Mouse (Mus musculus): ENCODE measurements around the gene Ppm1m. TPM values are rescaled to one million over a fixed set of nuclear protein-coding genes. Genes with fewer than 3 reads are reported as not detected.

Ppm1m gene
- 21.7 TPM in 2 replicates for polyA plus RNA-seq (2014; fragmentation: Nextera tagmentation; extraction: Ambion mirVana)

DNA sequence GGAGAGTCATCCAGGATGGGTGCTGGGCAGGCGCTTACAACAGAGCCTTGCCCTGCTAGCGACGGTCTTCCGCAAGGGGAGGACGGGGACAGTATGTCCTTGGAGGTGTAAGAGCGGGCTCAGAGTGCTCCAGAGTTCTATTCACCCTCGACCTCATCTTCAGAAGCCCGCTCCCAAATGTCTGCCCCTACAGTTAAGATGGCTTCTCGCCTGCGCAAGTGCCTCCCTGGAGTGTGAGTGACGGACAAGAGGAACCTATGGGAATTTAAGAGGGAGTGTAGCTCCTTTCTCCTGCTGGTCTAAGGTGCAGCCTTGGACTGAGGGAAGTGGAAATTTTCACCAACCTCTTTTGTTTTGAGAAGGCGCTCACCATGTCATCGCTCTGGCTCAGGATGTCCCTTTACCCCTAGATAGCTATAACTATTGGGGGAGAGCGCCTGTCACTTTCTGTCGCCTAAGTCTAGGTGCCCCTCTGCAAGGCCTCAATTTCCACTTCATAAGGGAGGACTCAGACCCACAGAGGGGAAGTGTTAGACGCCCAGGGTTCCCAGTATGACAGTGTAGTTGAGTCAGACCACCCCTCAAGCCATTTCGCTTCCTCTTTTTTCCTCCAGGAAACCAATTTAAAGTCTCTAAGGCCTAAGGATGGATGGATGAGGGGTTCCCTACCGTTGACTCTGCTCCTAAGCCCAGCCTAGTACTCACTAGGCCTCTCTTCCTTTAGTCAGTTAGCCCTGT lies at the start of gene Ppm1m:
Gene Ppm1m (minus strand): TSS at position 212 of the 738 bp plus-strand sequence.
- Histone ChIP-seq H3K4me3 (ENCODE audit: low read depth, low read length) (peak within 1 kb of the TSS; percentile 56), H3K9ac (ENCODE audit: low read depth, low read length) (peak within 1 kb of the TSS; percentile 74), H3K9me3 (ENCODE audit: control insufficient read depth, low read length) (no peaks in the 10 kb centered on the region), H3K36me3 (ENCODE audit: control insufficient read depth, insufficient read depth, low read length) (no peaks in the 10 kb centered on the region), H3K27me3 (ENCODE audit: control insufficient read depth, insufficient read depth, low read length) (no peaks in the 10 kb centered on the region), H3K4me1 (replicated peaks; ENCODE audit: control insufficient read depth, insufficient read depth, low read length) (peaks cover 4% of the 10 kb centered on the region), H3K27ac (ENCODE audit: low read depth, low read length) (no peak within 1 kb of the TSS), H3K4me2 (replicated peaks; ENCODE audit: low read depth, low read length) (peak within 1 kb of the TSS; percentile 51)
- DNase-seq (ENCODE audit: low spot score): no peak
- 37% methylated on average over 18 of the region's 18 CpGs for WGBS
- no peak for ATAC-seq (ENCODE audit: low FRiP score)

DNA sequence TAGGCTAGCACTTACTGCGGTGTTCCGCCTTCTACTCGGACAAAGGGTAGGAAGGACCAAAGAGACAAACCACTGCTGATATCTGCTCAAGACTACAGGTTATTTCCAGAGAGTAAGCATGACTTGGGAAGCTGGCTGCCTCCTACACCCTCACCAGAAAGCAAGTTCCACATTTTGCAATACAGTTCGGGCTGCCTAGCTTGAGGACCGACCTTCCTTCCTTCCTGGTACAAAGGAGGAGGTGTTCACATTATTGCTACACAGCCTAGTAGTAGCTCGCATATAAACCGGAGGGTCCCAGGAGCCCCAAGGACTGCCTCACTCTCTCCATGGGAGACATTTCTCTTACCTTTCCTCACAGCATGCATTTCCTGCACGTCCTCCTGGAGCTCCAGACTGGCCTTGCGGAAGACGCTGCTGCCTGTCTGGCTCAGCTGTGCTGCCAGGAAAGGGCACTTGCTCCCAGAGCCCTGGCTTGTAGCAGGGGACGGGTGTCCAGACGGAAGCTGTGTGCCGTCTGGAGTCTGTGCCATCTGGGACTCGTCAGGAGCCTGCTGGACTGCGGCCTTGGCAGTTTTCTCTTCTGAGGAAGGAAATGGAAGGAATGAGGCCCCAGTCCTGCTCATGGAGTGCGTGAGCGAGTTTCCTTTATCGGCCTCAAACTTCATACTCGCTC lies 43.4 kb upstream of the Ppm1m start:
- Histone ChIP-seq H3K9ac (ENCODE audit: low read depth, low read length) (no peak overlapping the region), H3K4me2 (replicated peaks; ENCODE audit: low read depth, low read length) (no peak overlapping the region), H3K9me3 (ENCODE audit: control insufficient read depth, low read length) (no peaks in the 10 kb centered on the region), H3K27me3 (ENCODE audit: control insufficient read depth, insufficient read depth, low read length) (no peaks in the 10 kb centered on the region), H3K27ac (ENCODE audit: low read depth, low read length) (no peak overlapping the region), H3K36me3 (ENCODE audit: control insufficient read depth, insufficient read depth, low read length) (peaks cover 4% of the 10 kb centered on the region; the same call in 1 of the 2 replicates), H3K4me3 (ENCODE audit: low read depth, low read length) (no peak overlapping the region), H3K4me1 (replicated peaks; ENCODE audit: control insufficient read depth, insufficient read depth, low read length) (peaks cover 4% of the 10 kb centered on the region; the same call in 1 of the 2 replicates)
- ATAC-seq (ENCODE audit: low FRiP score) (no peak), DNase-seq (ENCODE audit: low spot score) (no peak)
- WGBS: 76% methylated on average over 19 of the region's 19 CpGs

DNA sequence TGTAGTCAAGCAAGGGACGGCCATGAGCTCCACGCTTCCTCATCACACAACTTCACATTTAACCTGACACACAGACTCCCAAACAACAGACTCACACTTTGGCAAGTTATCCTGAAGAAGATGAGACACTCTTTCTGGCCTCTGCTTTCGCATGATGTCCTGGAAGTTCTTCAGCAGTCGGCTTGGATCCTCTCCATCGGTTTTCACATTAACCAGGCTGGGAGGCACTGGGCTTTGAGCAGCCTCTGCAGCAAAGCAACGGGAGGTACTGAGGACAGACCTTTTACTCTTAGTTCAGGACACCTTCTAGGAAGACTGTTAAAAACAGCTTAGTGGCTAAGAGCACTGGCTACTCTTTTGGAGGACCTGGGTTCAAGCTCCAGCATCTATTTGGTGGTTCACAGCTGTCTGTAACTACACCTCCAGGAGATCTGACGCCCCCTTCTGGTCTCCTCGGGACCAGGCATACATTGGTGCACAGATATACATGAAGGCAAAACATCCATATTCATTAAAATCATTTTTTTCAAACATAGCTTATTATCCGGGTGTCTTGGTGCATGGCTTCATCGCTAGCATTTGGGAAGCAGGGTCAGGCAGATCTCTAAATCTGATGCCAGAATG lies 42.1 kb upstream of the Ppm1m start:
- H3K36me3 ChIP-seq (ENCODE audit: control insufficient read depth, insufficient read depth, low read length): peaks cover 8% of the 10 kb centered on the region; the same call in 1 of the 2 replicates
- ATAC-seq (ENCODE audit: low FRiP score): no peak

DNA sequence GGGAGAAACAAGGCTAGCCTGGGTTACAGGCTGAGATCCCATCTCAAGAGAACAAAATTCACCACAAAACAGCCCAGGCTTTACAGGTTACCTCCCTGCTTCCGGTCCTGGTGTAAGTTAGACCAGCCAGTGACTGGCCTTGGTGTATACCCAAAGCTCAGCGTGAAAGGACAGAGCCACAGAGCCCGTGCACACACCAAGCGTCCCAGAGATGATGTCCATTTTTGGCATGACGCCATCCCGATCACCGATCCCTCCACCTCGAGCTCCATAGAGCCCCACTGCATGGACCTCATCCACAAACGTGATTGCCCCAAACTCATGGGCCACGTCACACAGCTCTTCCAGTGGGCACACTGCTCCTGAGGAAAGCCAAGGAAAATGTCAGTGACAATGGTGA lies 38.3 kb upstream of the Ppm1m start:
- no peaks in the 10 kb centered on the region for H3K27me3 ChIP-seq (ENCODE audit: control insufficient read depth, insufficient read depth, low read length)
- ATAC-seq (ENCODE audit: low FRiP score) (no peak), DNase-seq (ENCODE audit: low spot score) (no peak)
- H3K4me3 ChIP-seq (ENCODE audit: low read depth, low read length): no peak overlapping the region
- no peak overlapping the region for H3K4me2 ChIP-seq (replicated peaks; ENCODE audit: low read depth, low read length)
- no peaks in the 10 kb centered on the region for H3K9me3 ChIP-seq (ENCODE audit: control insufficient read depth, low read length)
- no peaks in the 10 kb centered on the region for H3K4me1 ChIP-seq (replicated peaks; ENCODE audit: control insufficient read depth, insufficient read depth, low read length)
- H3K36me3 ChIP-seq (ENCODE audit: control insufficient read depth, insufficient read depth, low read length): peaks cover 12% of the 10 kb centered on the region
- H3K9ac ChIP-seq (ENCODE audit: low read depth, low read length): no peak overlapping the region
- 94% methylated on average over 10 of the region's 10 CpGs for WGBS
- no peak overlapping the region for H3K27ac ChIP-seq (ENCODE audit: low read depth, low read length)

More for the DNA sequence above, 42.1 kb upstream of the Ppm1m start:
- 0 out of 2 replicates have a peak, but pooled peaks cover 3% of the 10 kb centered on the region for H3K4me1 ChIP-seq (replicated peaks; ENCODE audit: control insufficient read depth, insufficient read depth, low read length)
- no peak overlapping the region for H3K9ac ChIP-seq (ENCODE audit: low read depth, low read length)
- no peak overlapping the region for H3K4me3 ChIP-seq (ENCODE audit: low read depth, low read length)
- no peak overlapping the region for H3K27ac ChIP-seq (ENCODE audit: low read depth, low read length)
- WGBS: 92% methylated on average over 10 of the region's 10 CpGs
- no peak for DNase-seq (ENCODE audit: low spot score)
- H3K4me2 ChIP-seq (replicated peaks; ENCODE audit: low read depth, low read length): no peak overlapping the region
- no peaks in the 10 kb centered on the region for H3K27me3 ChIP-seq (ENCODE audit: control insufficient read depth, insufficient read depth, low read length)
- no peaks in the 10 kb centered on the region for H3K9me3 ChIP-seq (ENCODE audit: control insufficient read depth, low read length)

DNA sequence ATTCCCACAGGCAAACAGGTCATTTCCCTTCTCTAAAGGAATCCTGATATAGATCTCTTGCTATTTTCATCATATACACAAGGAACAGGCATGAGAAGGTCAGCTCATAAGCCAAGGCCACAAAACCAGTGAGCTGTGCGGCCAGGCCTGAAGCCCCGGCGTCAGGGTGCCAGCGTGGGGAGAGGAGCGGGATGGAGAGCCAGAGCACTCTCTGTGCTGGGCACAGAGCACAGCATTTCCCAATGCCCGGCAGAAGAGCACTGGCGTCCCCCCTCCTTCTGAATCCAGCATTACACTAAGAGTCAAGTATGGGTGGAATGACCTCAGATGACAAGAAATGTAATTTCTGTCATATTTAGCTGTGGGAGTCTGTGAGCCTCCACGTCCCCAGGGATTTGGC lies 37.9 kb upstream of the Ppm1m start:
- Histone ChIP-seq H3K27me3 (ENCODE audit: control insufficient read depth, insufficient read depth, low read length) (no peaks in the 10 kb centered on the region), H3K9me3 (ENCODE audit: control insufficient read depth, low read length) (no peaks in the 10 kb centered on the region), H3K27ac (ENCODE audit: low read depth, low read length) (no peak overlapping the region), H3K36me3 (ENCODE audit: control insufficient read depth, insufficient read depth, low read length) (peaks cover 12% of the 10 kb centered on the region), H3K4me3 (ENCODE audit: low read depth, low read length) (no peak overlapping the region), H3K4me2 (replicated peaks; ENCODE audit: low read depth, low read length) (no peak overlapping the region), H3K9ac (ENCODE audit: low read depth, low read length) (no peak overlapping the region), H3K4me1 (replicated peaks; ENCODE audit: control insufficient read depth, insufficient read depth, low read length) (no peaks in the 10 kb centered on the region)
- no peak for DNase-seq (ENCODE audit: low spot score)
- ATAC-seq (ENCODE audit: low FRiP score): no peak
- WGBS: 85% methylated on average over 8 of the region's 8 CpGs

DNA sequence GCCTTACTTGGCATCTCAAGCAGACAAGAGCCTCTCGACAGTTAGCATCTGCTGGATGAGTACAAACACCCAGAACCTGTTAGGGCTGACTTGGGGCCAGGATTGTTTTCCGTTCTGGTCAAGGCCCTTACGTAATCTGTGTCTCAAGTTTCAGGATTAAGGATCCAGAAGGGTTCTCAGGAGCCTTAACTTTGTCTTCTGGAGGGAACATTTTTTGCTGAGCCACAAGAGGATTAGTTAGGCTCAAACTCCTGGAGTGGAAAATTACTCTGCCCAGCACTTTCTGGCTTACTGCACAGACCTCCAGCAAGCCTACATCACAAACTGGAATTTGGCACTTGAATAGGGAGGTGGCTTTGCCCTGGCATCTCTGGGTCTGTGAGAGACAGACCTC lies 37.3 kb upstream of the Ppm1m start:
- Histone ChIP-seq H3K36me3 (ENCODE audit: control insufficient read depth, insufficient read depth, low read length) (peaks cover 12% of the 10 kb centered on the region), H3K4me2 (replicated peaks; ENCODE audit: low read depth, low read length) (no peak overlapping the region), H3K27ac (ENCODE audit: low read depth, low read length) (no peak overlapping the region), H3K4me1 (replicated peaks; ENCODE audit: control insufficient read depth, insufficient read depth, low read length) (no peaks in the 10 kb centered on the region), H3K4me3 (ENCODE audit: low read depth, low read length) (no peak overlapping the region), H3K27me3 (ENCODE audit: control insufficient read depth, insufficient read depth, low read length) (no peaks in the 10 kb centered on the region), H3K9ac (ENCODE audit: low read depth, low read length) (no peak overlapping the region), H3K9me3 (ENCODE audit: control insufficient read depth, low read length) (no peaks in the 10 kb centered on the region)
- ATAC-seq (ENCODE audit: low FRiP score) (no peak), DNase-seq (ENCODE audit: low spot score) (no peak)
- 89% methylated on average over 3 of the region's 3 CpGs for WGBS

DNA sequence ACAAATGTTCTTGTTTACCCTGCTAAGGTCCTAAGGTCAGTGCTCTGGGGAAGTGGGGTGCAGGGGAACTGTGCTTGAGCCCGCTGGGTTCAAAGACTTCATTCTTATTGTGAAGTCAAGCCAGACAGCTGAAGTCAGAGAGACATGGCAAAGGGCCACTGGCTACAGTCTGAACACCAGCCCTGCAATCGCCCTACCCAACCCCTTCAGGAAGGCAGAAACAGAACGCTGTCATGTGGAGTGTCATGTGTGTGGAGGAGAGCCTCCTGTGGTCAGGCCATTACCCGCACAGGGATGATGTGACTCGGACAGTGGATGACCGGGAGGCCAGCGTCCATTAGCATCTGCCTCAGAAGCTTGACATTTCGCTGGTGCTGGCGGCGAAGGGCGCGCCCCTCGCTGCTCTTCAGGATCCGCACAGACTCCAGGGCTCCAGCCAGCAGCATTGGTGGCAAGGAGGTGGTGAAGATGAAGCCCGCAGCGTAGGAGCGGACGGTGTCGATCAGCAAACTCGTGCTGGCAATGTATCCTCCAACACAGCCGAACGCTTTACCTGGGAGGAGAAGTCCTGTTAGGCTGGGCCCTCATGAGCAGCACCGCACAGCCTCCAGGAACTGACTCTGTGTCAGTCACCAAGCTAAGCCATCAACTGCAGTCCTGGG lies 36.7 kb upstream of the Ppm1m start:
- Histone ChIP-seq H3K4me1 (replicated peaks; ENCODE audit: control insufficient read depth, insufficient read depth, low read length) (no peaks in the 10 kb centered on the region), H3K4me3 (ENCODE audit: low read depth, low read length) (no peak overlapping the region), H3K27ac (ENCODE audit: low read depth, low read length) (no peak overlapping the region), H3K9ac (ENCODE audit: low read depth, low read length) (no peak overlapping the region), H3K36me3 (ENCODE audit: control insufficient read depth, insufficient read depth, low read length) (peaks cover 12% of the 10 kb centered on the region), H3K27me3 (ENCODE audit: control insufficient read depth, insufficient read depth, low read length) (no peaks in the 10 kb centered on the region), H3K9me3 (ENCODE audit: control insufficient read depth, low read length) (no peaks in the 10 kb centered on the region), H3K4me2 (replicated peaks; ENCODE audit: low read depth, low read length) (no peak overlapping the region)
- DNase-seq (ENCODE audit: low spot score) (no peak), ATAC-seq (ENCODE audit: low FRiP score) (no peak)
- WGBS: 90% methylated on average over 23 of the region's 23 CpGs

DNA sequence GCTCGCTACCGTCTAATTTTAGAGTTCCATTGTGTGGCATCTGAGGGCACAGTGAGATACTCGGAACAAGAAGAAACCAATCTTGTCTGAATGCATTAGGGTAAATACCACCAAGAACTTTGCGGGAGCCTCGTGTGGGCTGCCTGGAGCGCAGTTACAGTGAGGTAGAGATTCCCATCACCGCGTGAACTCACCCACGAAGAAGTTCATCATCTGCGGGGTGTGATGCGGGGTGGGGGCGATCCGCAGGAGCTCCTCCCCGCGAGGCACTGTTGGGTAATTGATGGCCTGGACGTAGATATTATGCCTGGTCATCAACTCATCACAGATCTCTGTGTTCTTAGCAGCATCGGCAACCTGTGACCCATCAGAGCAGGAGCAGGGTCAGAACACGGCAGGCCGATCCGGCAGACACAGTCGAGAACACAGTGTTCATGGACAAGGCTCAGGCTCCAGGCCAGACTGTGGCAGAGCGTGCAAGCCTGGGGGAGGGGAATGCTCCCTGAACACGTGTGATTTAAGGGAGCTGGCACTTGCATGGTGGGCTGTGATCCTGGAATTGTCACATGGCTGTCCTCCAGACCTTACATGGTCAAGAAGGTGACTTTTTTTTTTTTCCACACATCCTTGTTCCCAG lies 35.8 kb upstream of the Ppm1m start:
- no peaks in the 10 kb centered on the region for H3K9me3 ChIP-seq (ENCODE audit: control insufficient read depth, low read length)
- no peaks in the 10 kb centered on the region; the same call in 1 of the 2 replicates for H3K27me3 ChIP-seq (ENCODE audit: control insufficient read depth, insufficient read depth, low read length)
- ATAC-seq (ENCODE audit: low FRiP score): no peak
- H3K27ac ChIP-seq (ENCODE audit: low read depth, low read length): no peak overlapping the region
- H3K4me1 ChIP-seq (replicated peaks; ENCODE audit: control insufficient read depth, insufficient read depth, low read length): no peaks in the 10 kb centered on the region
- peaks cover 8% of the 10 kb centered on the region for H3K36me3 ChIP-seq (ENCODE audit: control insufficient read depth, insufficient read depth, low read length)
- no peak overlapping the region for H3K9ac ChIP-seq (ENCODE audit: low read depth, low read length)
- no peak for DNase-seq (ENCODE audit: low spot score)
- 92% methylated on average over 23 of the region's 23 CpGs for WGBS
- no peak overlapping the region for H3K4me3 ChIP-seq (ENCODE audit: low read depth, low read length)
- no peak overlapping the region for H3K4me2 ChIP-seq (replicated peaks; ENCODE audit: low read depth, low read length)

Data from hindbrain, embryonic 11.5 days (tissue).